Mouse (Mus musculus) lung, adult 2 months (tissue): ENCODE data around the gene Gria4. TPM values are rescaled to one million over a fixed set of nuclear protein-coding genes. Genes with fewer than 3 reads are reported as not detected.

Source experiments
- DNase-seq: peaks from one replicate; pipeline ENCODE4 v3.0.0; 2022
- H3K4me1 ChIP-seq: fragments of 200-500 bp; 2 replicates; pipeline ENCODE4 v1.6.1; 2011; ENCODE audit warnings: low read length; ENCODE audit not compliant: control insufficient read depth, insufficient read depth
- H3K4me3 ChIP-seq: fragments of 200-500 bp; replicated peaks from 2 replicates; pipeline ENCODE3; 2011; ENCODE audit warnings: low read depth, mild to moderate bottlenecking, control low read depth, low read length; ENCODE audit errors: extremely low read depth
- CTCF ChIP-seq: fragments of 200-500 bp; IDR thresholded peaks from 2 replicates; pipeline ENCODE4 v1.5.1; 2011; ENCODE audit warnings: mild to moderate bottlenecking, low read length, control low read depth; ENCODE audit not compliant: insufficient read depth
- POLR2A ChIP-seq: fragments of 200-500 bp; IDR thresholded peaks from 2 replicates; pipeline ENCODE4 v1.6.1; 2011; ENCODE audit warnings: low read depth, mild to moderate bottlenecking, control low read depth, low read length, borderline replicate concordance; ENCODE audit errors: extremely low read depth
- WGBS: fragments of 180-500 bp; shearing (Covaris S2); methylation state at CpG from one replicate; pipeline ENCODE4 v1.1.7; 2018; 5-methylcytosine and 5-hydroxymethylcytosine counted together
- polyA plus RNA-seq: library from polyadenylated mRNA; depleted of rRNA; stranded (reverse); fragments of >200 nt; gene quantifications from 2 replicates; pipeline ENCODE4 v1.2.3, GENCODE M21; 2012

The Gria4 gene
- polyA plus RNA-seq, 1 experiment, result 0.09 TPM

GRCm38 (mm10) chr9:4605354-4605753, 190.7 kb downstream of the Gria4 start:
- DNase-seq, result no peak
- Histone ChIP-seq H3K4me1 (no peaks in the 10 kb centered on the region), H3K4me3 (no peak overlapping the region)
- TF ChIP-seq POLR2A, result no peak
- no peak for TF ChIP-seq CTCF
- WGBS, result 69% methylated on average over 3 of the region's 3 CpGs

GRCm38 (mm10) chr9:4604236-4604635, 191.8 kb downstream of the Gria4 start:
- Histone ChIP-seq H3K4me3 (no peak overlapping the region), H3K4me1 (no peaks in the 10 kb centered on the region)
- no peak for DNase-seq
- no peak for TF ChIP-seq POLR2A

GRCm38 (mm10) chr9:4601788-4602187, 194.2 kb downstream of the Gria4 start:
- DNase-seq, result no peak
- H3K4me1 ChIP-seq, result no peaks in the 10 kb centered on the region
- TF ChIP-seq CTCF (no peak), POLR2A (no peak)
- 84% methylated on average over 2 of the region's 2 CpGs for WGBS
- H3K4me3 ChIP-seq, result no peak overlapping the region

- Histone ChIP-seq H3K4me3 (no peak overlapping the region), H3K4me1 (no peaks in the 10 kb centered on the region)
- TF ChIP-seq POLR2A (no peak), CTCF (no peak)
- WGBS, result 71% methylated on average over 5 of the region's 5 CpGs
- DNase-seq, result no peak
Measured at GRCm38 (mm10) chr9:4573596-4573995, 222.4 kb downstream of the Gria4 start.

GRCm38 (mm10) chr9:4555415-4555959, 240.5 kb downstream of the Gria4 start:
- TF ChIP-seq POLR2A (no peak), CTCF (no peak)
- H3K4me1 ChIP-seq, result no peaks in the 10 kb centered on the region
- WGBS, result 53% methylated on average over 4 of the region's 4 CpGs
- no peak overlapping the region for H3K4me3 ChIP-seq
- DNase-seq, result no peak

- 60% methylated on average over 1 of the region's 1 CpGs for WGBS
- Histone ChIP-seq H3K4me3 (no peak overlapping the region), H3K4me1 (no peaks in the 10 kb centered on the region)
- DNase-seq, result no peak
- no peak for TF ChIP-seq POLR2A
- TF ChIP-seq CTCF, result no peak
Measured at GRCm38 (mm10) chr9:4539218-4539617, 256.8 kb downstream of the Gria4 start.

- Histone ChIP-seq H3K4me1 (no peaks in the 10 kb centered on the region), H3K4me3 (no peak overlapping the region)
- DNase-seq, result no peak
- TF ChIP-seq POLR2A (no peak), CTCF (no peak)
- 82% methylated on average over 6 of the region's 6 CpGs for WGBS
Measured at GRCm38 (mm10) chr9:4536514-4537150, 259.4 kb downstream of the Gria4 start.

- no peak for DNase-seq
- TF ChIP-seq POLR2A (no peak), CTCF (no peak)
- Histone ChIP-seq H3K4me3 (no peak overlapping the region), H3K4me1 (no peaks in the 10 kb centered on the region)
- 93% methylated on average over 1 of the region's 1 CpGs for WGBS
Measured at GRCm38 (mm10) chr9:4514563-4514885, 281.5 kb downstream of the Gria4 start.

- no peak for TF ChIP-seq POLR2A
- no peak for TF ChIP-seq CTCF
- Histone ChIP-seq H3K4me3 (no peak overlapping the region), H3K4me1 (no peaks in the 10 kb centered on the region)
- DNase-seq, result no peak
Measured at GRCm38 (mm10) chr9:4513796-4514562, 282.1 kb downstream of the Gria4 start.

- no peak overlapping the region for H3K4me3 ChIP-seq
- WGBS, result 77% methylated on average over 3 of the region's 3 CpGs
- DNase-seq, result no peak
- TF ChIP-seq POLR2A, result no peak
- TF ChIP-seq CTCF, result no peak
- H3K4me1 ChIP-seq, result no peaks in the 10 kb centered on the region
Measured at GRCm38 (mm10) chr9:4506086-4506485, 289.9 kb downstream of the Gria4 start.
